Mouse (Mus musculus): ENCODE data around the gene Cyp2d11. TPM values are rescaled to one million over a fixed set of nuclear protein-coding genes. Genes with fewer than 3 reads are reported as not detected.

The Cyp2d11 gene
- polyA plus RNA-seq, 1 experiment from 2014 or later = not detected

DNA sequence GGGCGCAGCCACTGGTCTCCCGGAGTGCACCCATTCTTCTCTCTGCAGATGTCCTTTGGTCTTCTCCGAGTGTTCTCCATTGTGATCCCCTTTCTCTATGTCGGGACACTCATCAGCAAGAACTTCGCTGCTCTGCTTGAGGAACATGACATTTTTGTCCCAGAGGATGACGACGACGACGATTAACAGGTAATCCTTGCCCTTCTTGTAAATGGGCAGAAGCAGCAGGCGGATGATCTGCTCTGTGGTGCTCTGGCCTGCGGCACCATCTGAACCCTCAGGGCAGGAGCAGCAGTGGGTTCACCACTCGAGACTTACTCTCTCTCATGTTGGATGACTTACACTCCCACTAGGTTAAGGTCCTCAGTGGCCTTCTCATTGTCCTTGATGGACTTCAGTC lies 46.0 kb downstream of the Cyp2d11 start:
- Histone ChIP-seq H3K4me1 (replicated peaks; ENCODE audit: control insufficient read depth, insufficient read depth, low read length) (peaks cover 16% of the 10 kb centered on the region), H3K9me3 (ENCODE audit: control insufficient read depth, low read length) (no peaks in the 10 kb centered on the region), H3K4me3 (replicated peaks; ENCODE audit: low read length) (no peak overlapping the region), H3K9ac (replicated peaks; ENCODE audit: low read depth, low read length) (no peak overlapping the region), H3K36me3 (ENCODE audit: control insufficient read depth, insufficient read depth) (peaks cover 22% of the 10 kb centered on the region), H3K4me2 (ENCODE audit: low read length) (no peak overlapping the region), H3K27ac (ENCODE audit: low read length) (no peak overlapping the region), H3K27me3 (replicated peaks; ENCODE audit: control insufficient read depth, insufficient read depth, low read length) (no peaks in the 10 kb centered on the region)
- no peak for ATAC-seq
- WGBS = 94% methylated on average over 12 of the region's 12 CpGs

GRCm38 (mm10) chr15:82347303-82347676 lies 46.5 kb downstream of the Cyp2d11 start:
- Histone ChIP-seq H3K4me3 (replicated peaks; ENCODE audit: low read length) (peak overlapping the region; percentile 76), H3K9me3 (ENCODE audit: control insufficient read depth, low read length) (no peaks in the 10 kb centered on the region), H3K9ac (replicated peaks; ENCODE audit: low read depth, low read length) (peak overlapping the region; percentile 86), H3K4me2 (ENCODE audit: low read length) (peak overlapping the region; percentile 96), H3K27me3 (replicated peaks; ENCODE audit: control insufficient read depth, insufficient read depth, low read length) (no peaks in the 10 kb centered on the region), H3K36me3 (ENCODE audit: control insufficient read depth, insufficient read depth) (peaks cover 22% of the 10 kb centered on the region), H3K27ac (ENCODE audit: low read length) (no peak overlapping the region), H3K4me1 (replicated peaks; ENCODE audit: control insufficient read depth, insufficient read depth, low read length) (peaks cover 14% of the 10 kb centered on the region)
- 84% methylated on average over 4 of the region's 4 CpGs for WGBS
- ATAC-seq = no peak

DNA sequence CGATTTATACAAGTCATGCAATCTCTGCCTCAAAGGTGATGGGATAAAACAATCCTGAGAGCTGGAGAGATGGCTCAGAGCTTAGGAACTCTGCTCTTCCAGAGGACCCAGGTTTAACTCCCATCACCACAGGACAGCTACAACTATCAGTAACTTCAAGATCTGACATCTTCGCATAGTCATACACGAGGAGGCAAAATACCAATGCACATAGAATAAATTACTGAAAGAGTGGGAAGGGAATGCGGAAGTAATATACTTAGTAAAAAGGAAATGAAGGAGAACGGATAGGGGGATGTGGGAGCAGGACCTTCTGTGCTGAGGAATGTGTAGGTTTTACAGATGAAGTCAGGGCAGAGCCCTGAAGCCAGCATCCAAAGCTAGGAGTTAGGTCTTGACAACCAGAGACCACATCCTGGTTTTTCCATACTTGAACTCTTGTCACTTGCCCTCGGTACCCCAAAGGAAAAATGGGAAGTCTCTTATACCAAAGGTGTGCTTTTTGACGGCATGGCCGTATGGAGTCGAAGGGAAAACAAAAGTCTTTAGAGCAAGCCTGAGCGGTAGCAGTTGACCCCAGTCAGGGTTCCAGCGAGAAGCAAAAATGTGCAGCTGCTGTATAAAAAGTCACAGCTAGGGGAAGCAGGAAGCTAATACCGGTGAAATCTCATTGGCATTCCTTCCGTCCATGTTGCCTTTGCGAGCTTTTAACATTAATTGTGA lies 47.1 kb downstream of the Cyp2d11 start:
- peak overlapping the region; percentile 86 for H3K9ac ChIP-seq (replicated peaks; ENCODE audit: low read depth, low read length)
- peaks cover 22% of the 10 kb centered on the region for H3K36me3 ChIP-seq (ENCODE audit: control insufficient read depth, insufficient read depth)
- no peaks in the 10 kb centered on the region for H3K9me3 ChIP-seq (ENCODE audit: control insufficient read depth, low read length)
- H3K27me3 ChIP-seq (replicated peaks; ENCODE audit: control insufficient read depth, insufficient read depth, low read length) = no peaks in the 10 kb centered on the region
- H3K4me3 ChIP-seq (replicated peaks; ENCODE audit: low read length) = peak overlapping the region; percentile 76
- peaks cover 11% of the 10 kb centered on the region for H3K4me1 ChIP-seq (replicated peaks; ENCODE audit: control insufficient read depth, insufficient read depth, low read length)
- peak overlapping the region; percentile 96 for H3K4me2 ChIP-seq (ENCODE audit: low read length)
- no peak for ATAC-seq
- WGBS = 61% methylated on average over 14 of the region's 14 CpGs
- peak overlapping the region; percentile 61 for H3K27ac ChIP-seq (ENCODE audit: low read length)

DNA sequence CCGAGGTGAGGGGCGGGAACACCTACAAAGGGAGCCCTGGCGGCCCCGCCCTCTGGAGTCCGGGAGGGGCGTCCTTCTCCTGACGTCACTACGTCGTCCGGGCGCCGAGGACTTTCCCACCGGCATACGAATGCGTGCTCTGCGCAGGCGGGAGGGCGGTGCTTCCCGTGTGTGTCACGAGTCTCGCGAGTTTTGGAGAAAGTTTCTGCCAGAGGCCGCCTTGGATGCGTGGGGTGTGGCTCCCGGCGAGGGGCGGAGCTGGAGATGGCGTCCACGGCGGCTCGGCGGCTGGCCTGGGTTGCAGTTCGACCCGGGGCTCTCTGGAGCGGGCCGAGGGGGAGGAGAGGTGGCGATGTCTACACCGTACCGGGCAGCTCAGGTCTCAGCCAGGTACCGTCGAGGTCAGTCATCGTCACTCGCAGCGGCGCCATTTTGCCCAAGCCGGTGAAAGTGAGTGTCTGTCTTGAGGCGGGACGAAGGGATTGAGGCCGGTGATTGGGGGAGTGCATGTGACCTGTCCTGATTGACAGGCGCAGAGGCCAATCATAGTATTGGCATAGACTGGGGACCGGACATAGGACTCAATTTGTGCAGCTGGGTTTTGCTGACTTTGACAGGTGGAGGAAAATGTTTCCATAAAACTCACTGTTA lies 47.9 kb downstream of the Cyp2d11 start:
- Histone ChIP-seq H3K27ac (ENCODE audit: low read length) (peak overlapping the region; percentile 88), H3K36me3 (ENCODE audit: control insufficient read depth, insufficient read depth) (peaks cover 21% of the 10 kb centered on the region), H3K9ac (replicated peaks; ENCODE audit: low read depth, low read length) (peak overlapping the region; percentile 86), H3K27me3 (replicated peaks; ENCODE audit: control insufficient read depth, insufficient read depth, low read length) (no peaks in the 10 kb centered on the region; the same call in 1 of the 2 replicates), H3K4me2 (ENCODE audit: low read length) (peak overlapping the region; percentile 96), H3K4me1 (replicated peaks; ENCODE audit: control insufficient read depth, insufficient read depth, low read length) (peaks cover 14% of the 10 kb centered on the region), H3K4me3 (replicated peaks; ENCODE audit: low read length) (peak overlapping the region; percentile 76), H3K9me3 (ENCODE audit: control insufficient read depth, low read length) (no peaks in the 10 kb centered on the region)
- under 1% methylated on average over 50 of the region's 51 CpGs for WGBS
- peak; percentile 98 for ATAC-seq

DNA sequence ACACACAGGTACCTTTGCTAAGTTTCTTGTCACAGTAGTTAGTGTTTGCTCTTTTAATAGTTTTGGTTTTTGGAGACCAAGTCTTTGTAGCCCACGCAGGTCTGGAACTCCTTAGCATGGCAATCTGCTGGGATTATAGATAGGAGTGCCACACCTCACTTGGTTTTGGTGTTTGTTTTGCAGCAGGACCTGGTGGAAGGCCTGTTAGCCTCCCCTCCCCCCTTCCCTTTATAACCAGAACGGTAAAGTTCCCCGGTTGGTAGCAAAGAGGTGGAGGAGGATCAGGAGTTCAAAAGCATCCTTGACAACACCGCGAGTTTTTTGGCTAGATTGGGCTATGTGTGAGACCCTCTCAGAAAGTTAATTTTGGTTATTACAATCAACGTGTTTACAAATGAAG lies 48.9 kb downstream of the Cyp2d11 start:
- no peak overlapping the region for H3K4me3 ChIP-seq (replicated peaks; ENCODE audit: low read length)
- H3K27ac ChIP-seq (ENCODE audit: low read length) = no peak overlapping the region

DNA sequence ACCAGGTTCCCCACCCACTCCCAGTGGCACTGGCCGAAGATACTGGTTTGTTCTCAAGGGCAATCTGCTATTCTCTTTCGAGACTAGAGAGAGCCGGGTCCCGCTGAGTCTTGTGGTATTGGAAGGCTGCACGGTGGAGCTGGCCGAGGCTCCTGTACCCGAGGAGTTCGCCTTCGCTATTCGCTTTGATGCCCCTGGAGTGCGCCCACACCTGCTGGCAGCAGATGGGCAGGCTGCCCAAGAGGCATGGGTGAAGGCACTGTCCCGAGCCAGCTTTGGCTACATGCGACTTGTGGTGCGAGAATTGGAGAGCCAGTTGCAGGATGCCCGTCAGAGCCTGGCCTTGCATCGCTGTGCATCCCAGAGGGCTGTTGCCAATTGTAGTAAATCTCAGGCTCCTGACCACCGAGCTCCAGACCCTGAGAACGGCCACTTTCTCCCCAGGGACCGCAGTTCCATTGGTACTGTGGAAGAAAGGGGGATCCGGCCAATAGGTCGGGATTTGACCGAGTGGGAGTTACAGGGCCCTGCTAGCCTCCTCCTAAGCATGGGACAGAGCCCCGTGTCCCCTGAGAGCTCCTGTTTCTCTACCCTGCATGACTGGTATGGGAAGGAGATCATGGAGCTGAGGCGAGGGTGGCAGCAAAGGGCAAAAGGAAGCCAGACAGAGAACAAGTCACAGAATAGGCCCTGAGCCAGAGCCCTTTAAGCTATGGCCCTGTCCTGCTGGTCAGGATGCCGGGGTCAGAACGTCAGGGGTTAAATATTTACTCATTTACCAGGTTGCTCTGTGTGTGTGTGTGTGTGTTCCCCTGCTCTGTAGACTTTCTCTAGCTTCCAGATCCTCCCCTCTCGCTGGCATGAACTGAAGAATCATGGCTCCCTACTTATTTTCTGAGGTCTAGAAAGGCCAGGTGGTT lies 50.2 kb downstream of the Cyp2d11 start:
- Histone ChIP-seq H3K4me3 (replicated peaks; ENCODE audit: low read length) (no peak overlapping the region), H3K9ac (replicated peaks; ENCODE audit: low read depth, low read length) (no peak overlapping the region), H3K4me1 (replicated peaks; ENCODE audit: control insufficient read depth, insufficient read depth, low read length) (peaks cover 19% of the 10 kb centered on the region), H3K9me3 (ENCODE audit: control insufficient read depth, low read length) (no peaks in the 10 kb centered on the region), H3K36me3 (ENCODE audit: control insufficient read depth, insufficient read depth) (0 out of 2 replicates have a peak, but pooled peaks cover 3% of the 10 kb centered on the region), H3K4me2 (ENCODE audit: low read length) (no peak overlapping the region), H3K27me3 (replicated peaks; ENCODE audit: control insufficient read depth, insufficient read depth, low read length) (peaks cover 7% of the 10 kb centered on the region), H3K27ac (ENCODE audit: low read length) (no peak overlapping the region)
- 91% methylated on average over 27 of the region's 27 CpGs for WGBS
- ATAC-seq = no peak

More for the DNA sequence above, 48.9 kb downstream of the Cyp2d11 start:
- peaks cover 14% of the 10 kb centered on the region for H3K36me3 ChIP-seq (ENCODE audit: control insufficient read depth, insufficient read depth)
- peaks cover 7% of the 10 kb centered on the region for H3K27me3 ChIP-seq (replicated peaks; ENCODE audit: control insufficient read depth, insufficient read depth, low read length)
- H3K9ac ChIP-seq (replicated peaks; ENCODE audit: low read depth, low read length) = no peak overlapping the region
- 90% methylated on average over 6 of the region's 6 CpGs for WGBS
- no peak overlapping the region for H3K4me2 ChIP-seq (ENCODE audit: low read length)
- ATAC-seq = no peak
- no peaks in the 10 kb centered on the region for H3K9me3 ChIP-seq (ENCODE audit: control insufficient read depth, low read length)
- peaks cover 16% of the 10 kb centered on the region for H3K4me1 ChIP-seq (replicated peaks; ENCODE audit: control insufficient read depth, insufficient read depth, low read length)

DNA sequence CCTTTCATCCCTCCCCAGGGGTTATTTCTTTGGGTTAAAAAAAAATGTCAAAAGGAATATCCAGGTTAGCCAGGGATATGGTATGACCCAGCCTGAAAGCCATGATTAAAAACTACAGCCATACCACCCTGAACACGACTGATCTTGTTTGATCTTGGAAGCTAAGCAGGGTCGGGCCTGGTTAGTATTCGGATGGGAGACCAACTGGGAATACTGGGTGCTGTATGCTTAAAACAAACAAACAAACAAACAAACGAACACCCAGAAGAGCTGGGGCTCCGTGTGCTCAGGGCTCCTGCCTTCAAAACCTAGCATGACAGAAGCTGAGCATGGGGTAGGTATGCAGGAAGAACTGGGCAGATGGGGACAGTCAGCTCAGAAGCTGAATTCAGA lies 51.3 kb downstream of the Cyp2d11 start:
- Histone ChIP-seq H3K9me3 (ENCODE audit: control insufficient read depth, low read length) (no peaks in the 10 kb centered on the region), H3K27ac (ENCODE audit: low read length) (no peak overlapping the region), H3K4me3 (replicated peaks; ENCODE audit: low read length) (no peak overlapping the region), H3K36me3 (ENCODE audit: control insufficient read depth, insufficient read depth) (no peaks in the 10 kb centered on the region), H3K27me3 (replicated peaks; ENCODE audit: control insufficient read depth, insufficient read depth, low read length) (peaks cover 7% of the 10 kb centered on the region), H3K9ac (replicated peaks; ENCODE audit: low read depth, low read length) (no peak overlapping the region), H3K4me2 (ENCODE audit: low read length) (no peak overlapping the region), H3K4me1 (replicated peaks; ENCODE audit: control insufficient read depth, insufficient read depth, low read length) (peaks cover 27% of the 10 kb centered on the region)
- 75% methylated on average over 5 of the region's 5 CpGs for WGBS
- no peak for ATAC-seq

GRCm38 (mm10) chr15:82341675-82342542 lies 51.9 kb downstream of the Cyp2d11 start:
- H3K9ac ChIP-seq (replicated peaks; ENCODE audit: low read depth, low read length) = no peak overlapping the region
- H3K4me3 ChIP-seq (replicated peaks; ENCODE audit: low read length) = no peak overlapping the region
- H3K36me3 ChIP-seq (ENCODE audit: control insufficient read depth, insufficient read depth) = no peaks in the 10 kb centered on the region
- H3K27me3 ChIP-seq (replicated peaks; ENCODE audit: control insufficient read depth, insufficient read depth, low read length) = peaks cover 7% of the 10 kb centered on the region
- no peak overlapping the region for H3K4me2 ChIP-seq (ENCODE audit: low read length)
- WGBS = 75% methylated on average over 15 of the region's 15 CpGs
- H3K27ac ChIP-seq (ENCODE audit: low read length) = no peak overlapping the region
- H3K9me3 ChIP-seq (ENCODE audit: control insufficient read depth, low read length) = no peaks in the 10 kb centered on the region
- no peak for ATAC-seq
- peaks cover 23% of the 10 kb centered on the region for H3K4me1 ChIP-seq (replicated peaks; ENCODE audit: control insufficient read depth, insufficient read depth, low read length)
